Mouse (Mus musculus): Measurements from ENCODE around the gene Eea1. TPM values are rescaled to one million over a fixed set of nuclear protein-coding genes. Genes with fewer than 3 reads are reported as not detected.

The Eea1 gene
- polyA plus RNA-seq, 1 experiment: 2.1 TPM

DNA sequence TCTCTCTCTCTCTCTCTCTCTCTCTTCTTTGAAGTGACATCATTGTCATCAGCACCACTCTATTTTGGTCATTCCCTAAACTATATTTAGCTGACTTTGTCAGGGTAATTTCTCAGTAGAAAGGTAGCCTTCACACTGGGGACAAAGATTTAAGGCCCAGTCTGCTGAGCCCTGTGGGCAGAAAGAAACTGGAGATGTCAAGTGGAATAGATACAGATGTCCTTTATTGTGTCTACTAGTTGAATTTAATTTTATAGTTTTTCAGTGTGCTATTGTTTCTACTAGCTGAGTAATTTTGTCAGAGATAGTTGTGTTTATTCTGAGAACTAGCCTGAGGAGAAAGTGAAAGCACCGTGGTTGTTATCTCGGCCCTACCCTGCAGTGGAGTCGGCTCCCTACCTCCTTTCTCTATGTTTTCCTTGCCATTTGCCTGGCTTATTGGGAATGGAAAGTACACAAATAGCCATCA, 30.3 kb downstream of the Eea1 start:
- no peak for DNase-seq (ENCODE audit: low read depth in 1 of 2, low spot score in 2 of 2)
- H3K4me3 ChIP-seq (ENCODE audit: extremely low read depth, insufficient read depth, insufficient read length): peak overlapping the region; percentile 25

DNA sequence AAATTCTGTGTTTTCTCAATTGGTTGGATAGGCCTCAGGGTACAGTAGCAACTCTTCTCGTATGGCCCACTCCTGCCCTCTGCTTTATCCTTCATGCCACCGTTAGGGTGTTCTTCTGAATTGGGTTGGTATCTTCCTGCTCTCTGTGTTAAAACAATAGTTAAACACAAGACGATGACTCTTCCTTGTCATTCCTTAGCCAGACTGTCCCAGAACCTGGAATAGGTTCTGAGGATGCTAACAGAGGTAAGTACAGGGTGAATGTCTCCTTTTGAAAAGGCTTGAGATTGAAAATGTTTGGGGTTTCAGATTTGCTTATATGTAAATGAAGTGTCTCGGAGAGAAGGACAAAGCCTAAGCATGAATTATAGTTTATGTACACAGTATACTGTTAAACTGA, 30.9 kb downstream of the Eea1 start:
- H3K27ac ChIP-seq (ENCODE audit: insufficient read depth, low read length): no peak overlapping the region; the same call in 1 of the 2 replicates
- H3K36me3 ChIP-seq (ENCODE audit: control insufficient read depth, insufficient read depth, low read length): no peaks in the 10 kb centered on the region
- DNase-seq (ENCODE audit: low read depth in 1 of 2, low spot score in 2 of 2): no peak
- H3K27me3 ChIP-seq (ENCODE audit: control insufficient read depth, insufficient read depth, low read length): no peaks in the 10 kb centered on the region
- 46% methylated on average over 4 of the region's 4 CpGs for WGBS
- no peak for TF ChIP-seq POLR2A (IDR thresholded peaks at IDR 0.05; ENCODE audit: low read depth, low read length)
- TF ChIP-seq CTCF (IDR thresholded peaks at IDR 0.05; ENCODE audit: extremely low read depth, insufficient read depth, insufficient read length, insufficient replicate concordance): no peak
- no peak overlapping the region for H3K4me3 ChIP-seq (ENCODE audit: extremely low read depth, insufficient read depth, insufficient read length)
- H3K4me1 ChIP-seq (ENCODE audit: control insufficient read depth, insufficient read depth, insufficient read length): no peaks in the 10 kb centered on the region; the same call in 1 of the 2 replicates

More for the DNA sequence above, 30.3 kb downstream of the Eea1 start:
- no peaks in the 10 kb centered on the region for H3K27me3 ChIP-seq (ENCODE audit: control insufficient read depth, insufficient read depth, low read length)
- H3K36me3 ChIP-seq (ENCODE audit: control insufficient read depth, insufficient read depth, low read length): no peaks in the 10 kb centered on the region
- H3K27ac ChIP-seq (ENCODE audit: insufficient read depth, low read length): no peak overlapping the region
- WGBS: 5% methylated on average over 3 of the region's 3 CpGs
- no peaks in the 10 kb centered on the region; the same call in 1 of the 2 replicates for H3K4me1 ChIP-seq (ENCODE audit: control insufficient read depth, insufficient read depth, insufficient read length)
- TF ChIP-seq POLR2A (IDR thresholded peaks at IDR 0.05; ENCODE audit: low read depth, low read length) (no peak), CTCF (IDR thresholded peaks at IDR 0.05; ENCODE audit: extremely low read depth, insufficient read depth, insufficient read length, insufficient replicate concordance) (no peak)

DNA sequence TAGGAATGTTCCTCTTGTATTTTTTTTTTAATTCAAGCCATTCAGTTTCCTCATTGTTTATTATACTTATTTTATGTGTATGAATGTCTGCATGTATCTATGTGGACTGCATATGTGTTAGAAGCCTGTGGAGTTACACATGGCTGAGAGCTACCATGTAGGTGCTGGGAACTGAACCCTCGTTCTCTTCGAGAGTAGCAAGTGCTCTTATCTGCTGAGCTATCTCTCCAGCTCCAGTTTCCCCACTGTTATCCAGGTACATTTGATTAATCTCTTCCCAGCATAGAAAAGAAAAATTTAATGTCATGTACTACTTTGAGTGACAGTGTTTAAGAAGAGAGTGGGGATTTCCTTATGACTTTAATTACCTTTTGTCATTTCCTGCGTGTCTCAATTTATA, 31.5 kb downstream of the Eea1 start:
- H3K36me3 ChIP-seq (ENCODE audit: control insufficient read depth, insufficient read depth, low read length): peaks cover under 1% of the 10 kb centered on the region; the same call in 1 of the 2 replicates
- 76% methylated on average over 3 of the region's 3 CpGs for WGBS
- no peak overlapping the region for H3K27ac ChIP-seq (ENCODE audit: insufficient read depth, low read length)
- no peaks in the 10 kb centered on the region; the same call in 1 of the 2 replicates for H3K4me1 ChIP-seq (ENCODE audit: control insufficient read depth, insufficient read depth, insufficient read length)
- H3K27me3 ChIP-seq (ENCODE audit: control insufficient read depth, insufficient read depth, low read length): no peaks in the 10 kb centered on the region
- no peak for DNase-seq (ENCODE audit: low read depth in 1 of 2, low spot score in 2 of 2)
- no peak for TF ChIP-seq CTCF (IDR thresholded peaks at IDR 0.05; ENCODE audit: extremely low read depth, insufficient read depth, insufficient read length, insufficient replicate concordance)
- TF ChIP-seq POLR2A (IDR thresholded peaks at IDR 0.05; ENCODE audit: low read depth, low read length): no peak
- H3K4me3 ChIP-seq (ENCODE audit: extremely low read depth, insufficient read depth, insufficient read length): no peak overlapping the region

DNA sequence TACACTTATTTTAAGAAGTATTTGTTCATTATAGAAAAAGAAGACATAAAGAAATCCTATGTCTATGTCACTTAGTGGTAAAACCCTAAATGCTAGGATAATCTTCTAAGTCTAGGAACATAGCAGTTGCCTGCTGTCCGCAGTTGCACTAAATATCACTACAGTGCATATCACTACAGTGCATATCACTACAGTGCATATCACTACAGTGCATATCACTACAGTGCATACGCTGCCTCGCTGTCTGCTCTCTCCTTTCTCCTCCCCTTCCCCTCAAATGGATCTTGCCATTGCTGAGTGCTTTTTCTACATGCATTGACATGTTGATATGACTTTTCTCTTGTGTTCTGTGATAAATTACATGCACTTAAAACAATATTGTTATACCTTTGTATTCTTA, 34.0 kb downstream of the Eea1 start:
- no peaks in the 10 kb centered on the region for H3K27me3 ChIP-seq (ENCODE audit: control insufficient read depth, insufficient read depth, low read length)
- H3K4me3 ChIP-seq (ENCODE audit: extremely low read depth, insufficient read depth, insufficient read length): no peak overlapping the region
- 90% methylated on average over 3 of the region's 3 CpGs for WGBS
- peaks cover 4% of the 10 kb centered on the region; the same call in 1 of the 2 replicates for H3K36me3 ChIP-seq (ENCODE audit: control insufficient read depth, insufficient read depth, low read length)
- H3K4me1 ChIP-seq (ENCODE audit: control insufficient read depth, insufficient read depth, insufficient read length): no peaks in the 10 kb centered on the region; the same call in 1 of the 2 replicates
- H3K27ac ChIP-seq (ENCODE audit: insufficient read depth, low read length): no peak overlapping the region
- no peak for TF ChIP-seq POLR2A (IDR thresholded peaks at IDR 0.05; ENCODE audit: low read depth, low read length)
- TF ChIP-seq CTCF (IDR thresholded peaks at IDR 0.05; ENCODE audit: extremely low read depth, insufficient read depth, insufficient read length, insufficient replicate concordance): no peak
- no peak for DNase-seq (ENCODE audit: low read depth in 1 of 2, low spot score in 2 of 2)

DNA sequence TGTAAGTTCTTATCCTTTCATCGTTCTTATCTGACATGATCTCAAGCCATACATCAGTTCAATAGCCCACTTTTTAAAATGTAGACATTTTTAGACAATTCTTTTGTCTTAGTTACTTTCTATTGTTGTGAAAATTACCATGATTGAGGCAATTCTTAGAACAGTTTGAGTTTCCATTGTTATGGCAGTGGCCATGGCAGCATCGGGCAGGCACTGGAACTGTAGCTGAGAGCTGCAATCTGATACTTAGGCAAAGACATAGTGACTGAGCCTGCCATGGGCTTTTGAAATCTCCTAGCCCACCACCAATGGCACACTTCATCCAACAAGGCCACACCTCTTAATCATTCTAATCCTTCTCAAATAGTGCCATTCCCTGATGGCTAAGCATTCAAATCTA, 36.3 kb downstream of the Eea1 start:
- 89% methylated on average over 2 of the region's 2 CpGs for WGBS
- H3K27me3 ChIP-seq (ENCODE audit: control insufficient read depth, insufficient read depth, low read length): no peaks in the 10 kb centered on the region
- no peak for DNase-seq (ENCODE audit: low read depth in 1 of 2, low spot score in 2 of 2)
- no peak overlapping the region for H3K27ac ChIP-seq (ENCODE audit: insufficient read depth, low read length)
- no peaks in the 10 kb centered on the region for H3K4me1 ChIP-seq (ENCODE audit: control insufficient read depth, insufficient read depth, insufficient read length)
- H3K4me3 ChIP-seq (ENCODE audit: extremely low read depth, insufficient read depth, insufficient read length): no peak overlapping the region
- peaks cover 4% of the 10 kb centered on the region; the same call in 1 of the 2 replicates for H3K36me3 ChIP-seq (ENCODE audit: control insufficient read depth, insufficient read depth, low read length)
- TF ChIP-seq CTCF (IDR thresholded peaks at IDR 0.05; ENCODE audit: extremely low read depth, insufficient read depth, insufficient read length, insufficient replicate concordance) (no peak), POLR2A (IDR thresholded peaks at IDR 0.05; ENCODE audit: low read depth, low read length) (no peak)

DNA sequence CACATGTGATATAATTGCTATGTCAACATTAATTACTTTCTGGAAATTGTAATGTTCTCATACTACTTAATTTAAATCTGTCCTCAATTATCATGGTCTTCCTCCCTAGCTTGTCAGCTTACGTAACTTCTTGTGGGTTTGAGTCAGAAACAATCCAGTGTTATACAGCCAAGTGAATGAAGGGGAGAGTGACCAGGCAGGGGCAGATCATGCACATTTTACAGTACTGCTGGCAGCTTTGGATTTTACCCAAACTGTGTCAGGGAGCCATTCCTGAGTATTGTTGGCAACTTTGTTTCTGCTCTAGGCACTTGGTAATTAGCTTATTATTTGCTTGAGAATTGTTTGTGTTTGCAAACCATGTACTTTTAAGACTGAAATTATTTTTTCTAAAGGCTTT, 49.3 kb downstream of the Eea1 start:
- WGBS: 98% methylated on average over 1 of the region's 1 CpGs
- H3K27me3 ChIP-seq (ENCODE audit: control insufficient read depth, insufficient read depth, low read length): no peaks in the 10 kb centered on the region
- no peak overlapping the region for H3K27ac ChIP-seq (ENCODE audit: insufficient read depth, low read length)
- H3K36me3 ChIP-seq (ENCODE audit: control insufficient read depth, insufficient read depth, low read length): no peaks in the 10 kb centered on the region
- no peak for DNase-seq (ENCODE audit: low read depth in 1 of 2, low spot score in 2 of 2)
- H3K4me1 ChIP-seq (ENCODE audit: control insufficient read depth, insufficient read depth, insufficient read length): no peaks in the 10 kb centered on the region
- TF ChIP-seq POLR2A (IDR thresholded peaks at IDR 0.05; ENCODE audit: low read depth, low read length) (no peak), CTCF (IDR thresholded peaks at IDR 0.05; ENCODE audit: extremely low read depth, insufficient read depth, insufficient read length, insufficient replicate concordance) (no peak)
- H3K4me3 ChIP-seq (ENCODE audit: extremely low read depth, insufficient read depth, insufficient read length): no peak overlapping the region

DNA sequence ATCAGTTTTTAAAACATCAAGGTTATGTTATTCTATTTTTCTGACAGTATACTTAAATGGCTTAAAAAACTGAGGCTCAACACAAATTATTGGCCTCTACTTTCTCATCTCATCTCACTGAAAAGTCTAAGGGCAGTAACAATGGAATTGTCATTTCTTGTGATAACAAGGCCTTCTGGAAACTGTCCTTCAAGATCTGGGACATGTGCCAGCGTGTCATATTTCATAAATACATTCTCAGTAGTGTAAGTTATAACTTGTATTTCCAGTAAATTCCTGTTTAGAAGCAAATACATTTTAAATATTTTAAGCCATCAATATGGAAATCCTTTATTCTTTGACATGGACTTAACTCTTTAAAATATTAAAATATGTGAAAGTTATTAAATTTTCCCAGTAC, 50.7 kb downstream of the Eea1 start:
- 79% methylated on average over 1 of the region's 1 CpGs for WGBS
- no peak for TF ChIP-seq CTCF (IDR thresholded peaks at IDR 0.05; ENCODE audit: extremely low read depth, insufficient read depth, insufficient read length, insufficient replicate concordance)
- TF ChIP-seq POLR2A (IDR thresholded peaks at IDR 0.05; ENCODE audit: low read depth, low read length): no peak
- Histone ChIP-seq H3K27ac (ENCODE audit: insufficient read depth, low read length) (no peak overlapping the region), H3K4me1 (ENCODE audit: control insufficient read depth, insufficient read depth, insufficient read length) (no peaks in the 10 kb centered on the region), H3K27me3 (ENCODE audit: control insufficient read depth, insufficient read depth, low read length) (no peaks in the 10 kb centered on the region), H3K4me3 (ENCODE audit: extremely low read depth, insufficient read depth, insufficient read length) (no peak overlapping the region), H3K36me3 (ENCODE audit: control insufficient read depth, insufficient read depth, low read length) (no peaks in the 10 kb centered on the region; the same call in 1 of the 2 replicates)
- DNase-seq (ENCODE audit: low read depth in 1 of 2, low spot score in 2 of 2): no peak
